Mouse (Mus musculus) forebrain, embryonic 16.5 days (tissue): ENCODE data around the gene Lrpprc. TPM values are rescaled to one million over a fixed set of nuclear protein-coding genes. Genes with fewer than 3 reads are reported as not detected.
A peak's percentile ranks its signal among the peaks of the same experiment; 100 is the strongest.

Experiments
- ATAC-seq: fragments of 200-750 bp; cut with Nextera tagmentation; 2 replicates; pipeline ENCODE4 v1.8.0; 2017; ENCODE audit warnings: mild to moderate bottlenecking, moderate library complexity
- H3K27ac ChIP-seq: fragments of 300-500 bp; sonication (generic); 2 replicates; pipeline ENCODE4 v1.5.1; 2014; ENCODE audit warnings: low read length, control low read depth
- H3K27me3 ChIP-seq: fragments of 300-500 bp; sonication (generic); replicated peaks from 2 replicates; pipeline ENCODE4 v1.6.1; 2014; ENCODE audit warnings: low read length; ENCODE audit not compliant: control insufficient read depth, insufficient read depth
- H3K36me3 ChIP-seq: fragments of 300-500 bp; sonication (generic); 2 replicates; pipeline ENCODE4 v1.6.1; 2014; ENCODE audit not compliant: control insufficient read depth, insufficient read depth
- H3K4me1 ChIP-seq: fragments of 300-500 bp; sonication (generic); replicated peaks from 2 replicates; pipeline ENCODE4 v1.6.1; 2014; ENCODE audit warnings: low read length; ENCODE audit not compliant: control insufficient read depth, insufficient read depth
- H3K4me2 ChIP-seq: fragments of 300-500 bp; sonication (generic); 2 replicates; pipeline ENCODE4 v1.6.1; 2014; ENCODE audit warnings: mild to moderate bottlenecking, low read length, control low read depth
- H3K4me3 ChIP-seq: fragments of 300-500 bp; sonication (generic); replicated peaks from 2 replicates; pipeline ENCODE4 v1.5.1; 2014; ENCODE audit warnings: mild to moderate bottlenecking, low read length, control low read depth
- H3K9ac ChIP-seq: fragments of 300-500 bp; sonication (generic); replicated peaks from 2 replicates; pipeline ENCODE4 v1.6.1; 2014; ENCODE audit warnings: low read depth, low read length, control low read depth
- H3K9me3 ChIP-seq: fragments of 300-500 bp; sonication (generic); 2 replicates; pipeline ENCODE4 v1.6.1; 2016; ENCODE audit warnings: low read length; ENCODE audit not compliant: control insufficient read depth
- WGBS: fragments of 180-500 bp; shearing (Covaris S2); extraction: QIAGEN DNeasy Blood & Tissue Kit; methylation state at CpG from one replicate; pipeline ENCODE4 v1.1.7; 2014; 5-methylcytosine and 5-hydroxymethylcytosine counted together
- polyA plus RNA-seq: library from polyadenylated mRNA; unstranded; fragments of >200 nt; fragmentation: Nextera tagmentation; extraction: Ambion mirVana; gene quantifications from 2 replicates; pipeline ENCODE4 v1.2.1, GENCODE M21; 2015

Gene Lrpprc
- polyA plus RNA-seq, 1 experiment from 2014 or later: 46.8 TPM

- H3K27me3 ChIP-seq: no peaks in the 10 kb centered on the region
- no peak overlapping the region for H3K27ac ChIP-seq
- H3K9me3 ChIP-seq: no peaks in the 10 kb centered on the region
- H3K4me2 ChIP-seq: no peak overlapping the region
- no peak for ATAC-seq
- H3K9ac ChIP-seq: no peak overlapping the region
- WGBS: 90% methylated on average over 5 of the region's 5 CpGs
- H3K36me3 ChIP-seq: no peaks in the 10 kb centered on the region
- H3K4me3 ChIP-seq: no peak overlapping the region
- H3K4me1 ChIP-seq: no peaks in the 10 kb centered on the region
Measured at GRCm38 (mm10) chr17:84689316-84689715, 101.3 kb downstream of the Lrpprc start.

- H3K4me1 ChIP-seq: no peaks in the 10 kb centered on the region
- H3K4me3 ChIP-seq: no peak overlapping the region
- no peaks in the 10 kb centered on the region for H3K27me3 ChIP-seq
- no peak overlapping the region for H3K4me2 ChIP-seq
- no peaks in the 10 kb centered on the region for H3K9me3 ChIP-seq
- no peak overlapping the region for H3K9ac ChIP-seq
- H3K27ac ChIP-seq: no peak overlapping the region
- ATAC-seq: no peak
- H3K36me3 ChIP-seq: no peaks in the 10 kb centered on the region
- WGBS: 91% methylated on average over 11 of the region's 11 CpGs
Measured at GRCm38 (mm10) chr17:84688834-84689233, 101.8 kb downstream of the Lrpprc start.

GRCm38 (mm10) chr17:84687994-84688393 lies 102.6 kb downstream of the Lrpprc start:
- Histone ChIP-seq H3K4me3 (no peak overlapping the region), H3K4me1 (no peaks in the 10 kb centered on the region), H3K4me2 (no peak overlapping the region), H3K27ac (no peak overlapping the region), H3K9ac (no peak overlapping the region), H3K27me3 (no peaks in the 10 kb centered on the region), H3K36me3 (no peaks in the 10 kb centered on the region), H3K9me3 (no peaks in the 10 kb centered on the region)
- no peak for ATAC-seq
- 72% methylated on average over 5 of the region's 5 CpGs for WGBS

GRCm38 (mm10) chr17:84685286-84685685 lies 105.3 kb downstream of the Lrpprc start:
- Histone ChIP-seq H3K36me3 (no peaks in the 10 kb centered on the region), H3K4me3 (no peak overlapping the region), H3K9me3 (no peaks in the 10 kb centered on the region), H3K9ac (no peak overlapping the region), H3K27me3 (no peaks in the 10 kb centered on the region), H3K4me1 (no peaks in the 10 kb centered on the region), H3K27ac (no peak overlapping the region), H3K4me2 (no peak overlapping the region)
- no peak for ATAC-seq
- 83% methylated on average over 4 of the region's 4 CpGs for WGBS

GRCm38 (mm10) chr17:84684284-84684683 lies 106.3 kb downstream of the Lrpprc start:
- Histone ChIP-seq H3K27ac (no peak overlapping the region), H3K4me3 (no peak overlapping the region), H3K4me2 (no peak overlapping the region), H3K9me3 (no peaks in the 10 kb centered on the region), H3K9ac (no peak overlapping the region), H3K4me1 (no peaks in the 10 kb centered on the region), H3K27me3 (no peaks in the 10 kb centered on the region), H3K36me3 (no peaks in the 10 kb centered on the region)
- WGBS: 55% methylated on average over 6 of the region's 6 CpGs
- ATAC-seq: no peak

GRCm38 (mm10) chr17:84682734-84683717 lies 107.6 kb downstream of the Lrpprc start, which contains the start of gene Abcg5:
Gene Abcg5, minus strand, starts transcription at chr17:84683011.
- no peaks in the 10 kb centered on the region for H3K4me1 ChIP-seq
- H3K4me3 ChIP-seq: no peak within 1 kb of the TSS
- H3K4me2 ChIP-seq: no peak within 1 kb of the TSS
- ATAC-seq: no peak
- H3K9me3 ChIP-seq: no peaks in the 10 kb centered on the region
- no peaks in the 10 kb centered on the region for H3K27me3 ChIP-seq
- H3K9ac ChIP-seq: no peak within 1 kb of the TSS
- H3K36me3 ChIP-seq: no peaks in the 10 kb centered on the region
- 81% methylated on average over 18 of the region's 18 CpGs for WGBS
- H3K27ac ChIP-seq: no peak within 1 kb of the TSS

GRCm38 (mm10) chr17:84681670-84682069 lies 108.9 kb downstream of the Lrpprc start:
- 78% methylated on average over 3 of the region's 3 CpGs for WGBS
- ATAC-seq: no peak
- no peaks in the 10 kb centered on the region for H3K36me3 ChIP-seq

GRCm38 (mm10) chr17:84677595-84677994 lies 113.0 kb downstream of the Lrpprc start:
- Histone ChIP-seq H3K27me3 (peaks cover 11% of the 10 kb centered on the region), H3K36me3 (no peaks in the 10 kb centered on the region), H3K4me1 (peaks cover 7% of the 10 kb centered on the region), H3K9ac (no peak overlapping the region), H3K4me2 (no peak overlapping the region), H3K9me3 (no peaks in the 10 kb centered on the region), H3K27ac (no peak overlapping the region), H3K4me3 (no peak overlapping the region)
- WGBS: 91% methylated on average over 11 of the region's 11 CpGs
- no peak for ATAC-seq

More at GRCm38 (mm10) chr17:84681670-84682069, 108.9 kb downstream of the Lrpprc start:
- no peak overlapping the region for H3K4me3 ChIP-seq
- H3K9ac ChIP-seq: no peak overlapping the region
- H3K9me3 ChIP-seq: no peaks in the 10 kb centered on the region
- H3K4me1 ChIP-seq: no peaks in the 10 kb centered on the region
- H3K27ac ChIP-seq: no peak overlapping the region
- H3K27me3 ChIP-seq: no peaks in the 10 kb centered on the region
- H3K4me2 ChIP-seq: no peak overlapping the region

GRCm38 (mm10) chr17:84675951-84676366 lies 114.6 kb downstream of the Lrpprc start, which contains the start of gene Abcg8:
Gene Abcg8, plus strand, starts transcription at chr17:84676302.
- Histone ChIP-seq H3K9ac (peak within 1 kb of the TSS; percentile 7), H3K9me3 (no peaks in the 10 kb centered on the region), H3K4me3 (peak within 1 kb of the TSS; percentile 30), H3K36me3 (no peaks in the 10 kb centered on the region), H3K27me3 (peaks cover 11% of the 10 kb centered on the region), H3K27ac (no peak within 1 kb of the TSS), H3K4me1 (peaks cover 7% of the 10 kb centered on the region), H3K4me2 (peak within 1 kb of the TSS; percentile 54)
- ATAC-seq: no peak
- WGBS: 3% methylated on average over 24 of the region's 24 CpGs
